Mouse (Mus musculus): ENCODE data around the gene Rcc1. TPM values are rescaled to one million over a fixed set of nuclear protein-coding genes. Genes with fewer than 3 reads are reported as not detected.
"Not testable (repeated sequence)": the region's sequence is repeated elsewhere in the genome, so short reads cannot be mapped to it uniquely, and the experiment has no call there.

Rcc1 gene
- polyA plus RNA-seq, 1 experiment: 19.5 TPM

DNA sequence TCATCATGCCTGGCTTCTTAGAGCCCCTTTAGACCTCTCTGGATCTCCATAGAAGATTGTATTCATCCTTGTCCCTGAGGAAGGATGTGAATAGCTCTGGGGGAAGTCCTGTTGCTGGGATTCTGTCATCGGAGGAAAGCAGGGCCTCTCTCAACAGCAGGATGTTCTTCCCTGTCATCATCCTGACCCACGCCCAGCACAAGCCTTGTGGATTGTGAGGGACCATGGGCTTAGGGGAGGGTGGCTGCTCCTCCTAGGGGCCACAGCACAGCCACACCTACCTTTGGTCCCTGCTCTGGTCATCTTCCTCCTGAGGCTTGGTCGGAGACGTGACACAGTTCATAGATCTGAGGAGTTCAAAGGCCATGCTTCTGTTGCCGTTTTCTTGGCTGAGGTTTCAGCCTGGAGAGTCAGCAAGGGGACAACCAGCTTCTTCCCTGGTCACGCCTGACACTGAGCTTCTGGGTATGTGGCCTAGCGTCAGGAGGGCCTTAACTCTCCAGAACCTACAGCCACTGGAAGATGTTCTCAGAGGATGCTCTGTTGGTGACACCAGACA is 59.6 kb downstream of the Rcc1 start:
- Histone ChIP-seq H3K4me1 (ENCODE audit: control insufficient read depth, insufficient read depth, low read length) (no peaks in the 10 kb centered on the region), H3K27ac (ENCODE audit: insufficient read depth, low read depth, low read length) (no peak overlapping the region), H3K4me3 (ENCODE audit: insufficient read depth, low read length) (no peak overlapping the region)
- no peak for TF ChIP-seq CTCF (IDR thresholded peaks at IDR 0.05; ENCODE audit: low read depth, low read length)
- no peak for TF ChIP-seq POLR2A (IDR thresholded peaks at IDR 0.05; ENCODE audit: borderline replicate concordance, low read depth, low read length)

GRCm38 (mm10) chr4:132292988-132293387 is 60.4 kb downstream of the Rcc1 start:
- H3K4me1 ChIP-seq (ENCODE audit: control insufficient read depth, insufficient read depth, low read length): no peaks in the 10 kb centered on the region
- H3K27ac ChIP-seq (ENCODE audit: insufficient read depth, low read depth, low read length): no peak overlapping the region
- no peak overlapping the region for H3K4me3 ChIP-seq (ENCODE audit: insufficient read depth, low read length)
- TF ChIP-seq POLR2A (IDR thresholded peaks at IDR 0.05; ENCODE audit: borderline replicate concordance, low read depth, low read length) (no peak), CTCF (IDR thresholded peaks at IDR 0.05; ENCODE audit: low read depth, low read length) (peak; percentile 24; the same call in 1 of the 2 replicates)

GRCm38 (mm10) chr4:132291624-132292335 is 61.6 kb downstream of the Rcc1 start:
- TF ChIP-seq POLR2A (IDR thresholded peaks at IDR 0.05; ENCODE audit: borderline replicate concordance, low read depth, low read length): no peak
- TF ChIP-seq CTCF (IDR thresholded peaks at IDR 0.05; ENCODE audit: low read depth, low read length): no peak
- Histone ChIP-seq H3K4me1 (ENCODE audit: control insufficient read depth, insufficient read depth, low read length) (no peaks in the 10 kb centered on the region), H3K4me3 (ENCODE audit: insufficient read depth, low read length) (no peak overlapping the region), H3K27ac (ENCODE audit: insufficient read depth, low read depth, low read length) (no peak overlapping the region)

GRCm38 (mm10) chr4:132291056-132291455 is 62.3 kb downstream of the Rcc1 start:
- TF ChIP-seq POLR2A (IDR thresholded peaks at IDR 0.05; ENCODE audit: borderline replicate concordance, low read depth, low read length) (no peak), CTCF (IDR thresholded peaks at IDR 0.05; ENCODE audit: low read depth, low read length) (no peak)
- H3K4me1 ChIP-seq (ENCODE audit: control insufficient read depth, insufficient read depth, low read length): no peaks in the 10 kb centered on the region

DNA sequence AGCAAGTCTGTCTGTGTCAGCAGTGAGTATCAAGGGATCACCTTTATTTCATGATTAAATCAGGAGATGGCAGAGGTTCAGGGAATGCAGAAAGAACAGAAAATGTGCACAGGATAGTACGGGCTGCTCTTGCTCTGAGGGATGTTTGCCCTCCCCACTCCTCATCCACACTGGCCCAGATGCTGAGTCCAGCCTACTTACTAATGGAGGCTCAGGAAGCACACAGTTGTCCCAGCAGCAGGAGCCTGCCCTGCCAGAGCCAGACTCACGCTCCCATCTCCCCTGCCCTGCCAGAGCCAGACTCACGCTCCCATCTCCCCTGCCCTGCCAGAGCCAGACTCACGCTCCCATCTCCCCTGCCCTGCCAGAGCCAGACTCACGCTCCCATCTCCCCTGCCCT is 64.6 kb downstream of the Rcc1 start:
- H3K27ac ChIP-seq (ENCODE audit: insufficient read depth, low read depth, low read length): not testable (repeated sequence)

More at GRCm38 (mm10) chr4:132291056-132291455, 62.3 kb downstream of the Rcc1 start:
- Histone ChIP-seq H3K27ac (ENCODE audit: insufficient read depth, low read depth, low read length) (no peak overlapping the region), H3K4me3 (ENCODE audit: insufficient read depth, low read length) (no peak overlapping the region)

More for the DNA sequence above, 64.6 kb downstream of the Rcc1 start:
- not testable (repeated sequence) for H3K4me3 ChIP-seq (ENCODE audit: insufficient read depth, low read length); H3K4me1 ChIP-seq (ENCODE audit: control insufficient read depth, insufficient read depth, low read length)

Other genes starting within 250 kb of the Rcc1 start
- gene Oprd1, start 209.1 kb downstream of the Rcc1 start, polyA plus RNA-seq (2012; ENCODE audit: insufficient read depth, insufficient read length, missing spikeins): not detected in 2 replicates
- gene Ythdf2, start 141.3 kb downstream of the Rcc1 start, polyA plus RNA-seq (2012; ENCODE audit: insufficient read depth, insufficient read length, missing spikeins): 50.3 and 51.4 TPM in 2 replicates
- 16.7 and 16.8 TPM in 2 replicates for gene Gmeb1, start 92.0 kb downstream of the Rcc1 start, polyA plus RNA-seq (2012; ENCODE audit: insufficient read depth, insufficient read length, missing spikeins)
- 33.6 and 38.5 TPM in 2 replicates for gene Taf12, start 79.2 kb downstream of the Rcc1 start, polyA plus RNA-seq (2012; ENCODE audit: insufficient read depth, insufficient read length, missing spikeins)
- 1.5 TPM in 1 of 2 replicates, not detected in the other for gene Rab42, start 50.2 kb downstream of the Rcc1 start, polyA plus RNA-seq (2012; ENCODE audit: insufficient read depth, insufficient read length, missing spikeins)
- gene Trnau1ap, start 24.1 kb downstream of the Rcc1 start, polyA plus RNA-seq (2012; ENCODE audit: insufficient read depth, insufficient read length, missing spikeins): 21.2 and 26.1 TPM in 2 replicates
- 18.9 and 21.2 TPM in 2 replicates for gene Phactr4, start 68.9 kb upstream of the Rcc1 start, polyA plus RNA-seq (2012; ENCODE audit: insufficient read depth, insufficient read length, missing spikeins)
- 6.4 and 8.0 TPM in 2 replicates for gene Med18, start 110.3 kb upstream of the Rcc1 start, polyA plus RNA-seq (2012; ENCODE audit: insufficient read depth, insufficient read length, missing spikeins)
- gene Sesn2, start 156.9 kb upstream of the Rcc1 start, polyA plus RNA-seq (2012; ENCODE audit: insufficient read depth, insufficient read length, missing spikeins): 12.8 and 13.8 TPM in 2 replicates
- gene Atpif1, start 180.1 kb upstream of the Rcc1 start, polyA plus RNA-seq (2012; ENCODE audit: insufficient read depth, insufficient read length, missing spikeins): 539 and 589 TPM in 2 replicates
- gene Dnajc8, start 181.9 kb upstream of the Rcc1 start, polyA plus RNA-seq (2012; ENCODE audit: insufficient read depth, insufficient read length, missing spikeins): 140 and 155 TPM in 2 replicates
- 81.4 and 91.0 TPM in 2 replicates for gene Ptafr, start 210.5 kb upstream of the Rcc1 start, polyA plus RNA-seq (2012; ENCODE audit: insufficient read depth, insufficient read length, missing spikeins)

Measured in bone marrow macrophage, adult 2 months (primary cell).